Mouse (Mus musculus) kidney, adult 2 months (tissue): ENCODE measurements around the gene Wee2.

Source experiments
- CTCF ChIP-seq: fragments of 200-500 bp; conservative IDR thresholded peaks from 2 replicates; pipeline ENCODE4 v1.5.1; 2011; ENCODE audit warnings: low read depth, mild to moderate bottlenecking, control low read depth, low read length, moderate library complexity, mixed read lengths; ENCODE audit not compliant: insufficient read depth, insufficient read length
- POLR2A ChIP-seq: fragments of 200-500 bp; IDR thresholded peaks from one replicate; pipeline ENCODE4 v1.6.1; 2011; ENCODE audit warnings: low read depth, low read length, control low read depth

DNA sequence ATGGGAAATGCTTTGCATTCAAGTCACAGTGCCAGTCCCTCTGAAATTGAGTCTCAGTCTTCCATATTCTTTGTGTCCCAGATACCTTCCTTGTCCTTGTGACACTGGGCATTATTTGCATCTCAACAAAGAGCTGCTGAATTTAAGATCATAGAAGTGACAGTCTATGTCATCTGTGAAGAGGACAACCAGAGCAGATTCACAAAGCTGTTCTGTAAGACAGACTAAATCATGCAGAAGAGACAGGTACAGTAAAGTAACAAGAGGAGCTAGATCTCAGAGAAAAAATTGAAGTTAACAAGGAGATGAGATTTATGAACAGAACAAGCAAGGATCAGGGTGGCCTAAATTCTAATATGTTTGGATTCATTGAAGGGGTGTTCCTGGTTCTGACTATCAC, 52.0 kb downstream of the Wee2 start, which contains the start of gene Tas2r137:
- TF ChIP-seq CTCF (no peak), POLR2A (no peak)
